Mouse (Mus musculus): ENCODE results near the gene Ppp1r9a.
"Not testable (repeated sequence)": the region's sequence is repeated elsewhere in the genome, so short reads cannot be mapped to it uniquely, and the experiment has no call there.

Ppp1r9a gene

DNA sequence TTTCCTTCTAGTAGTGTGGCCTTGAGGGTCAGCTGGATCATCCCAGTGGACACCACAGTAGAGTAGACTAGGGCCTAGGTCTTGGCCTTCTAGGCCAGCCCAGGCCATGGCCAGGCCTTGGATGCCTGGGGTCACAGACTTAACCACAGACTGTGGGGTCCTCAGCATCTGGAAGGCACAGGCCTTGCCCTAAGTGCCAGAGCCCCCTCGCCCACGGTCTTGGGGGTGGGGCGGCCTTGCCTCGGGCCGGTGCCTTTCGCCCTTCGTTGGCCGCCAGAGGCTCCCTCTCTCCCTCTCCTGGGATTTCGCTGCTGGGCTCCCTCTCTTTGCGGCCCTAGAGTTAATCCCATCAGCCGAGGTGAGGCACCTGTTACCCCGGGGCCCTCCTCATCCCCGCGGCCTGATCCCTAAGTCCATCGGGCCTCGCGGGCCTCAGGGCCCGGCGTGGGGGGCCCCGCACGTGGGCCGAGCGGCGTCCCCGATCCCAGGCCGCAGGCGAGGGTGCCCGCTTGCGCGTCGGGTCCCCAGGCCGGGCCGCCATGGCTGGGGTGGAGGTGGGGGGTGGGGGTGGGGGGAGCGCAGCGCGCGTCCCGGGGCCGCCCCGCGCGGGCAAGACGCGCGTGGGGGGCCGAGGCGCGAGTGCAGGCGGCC is at the start of gene Ppp1r9a:
Gene Ppp1r9a, plus strand, starts transcription at position 244 of the 651 bp plus-strand sequence.
- peak; percentile 64 for DNase-seq (ENCODE audit: low read depth, low spot score)

DNA sequence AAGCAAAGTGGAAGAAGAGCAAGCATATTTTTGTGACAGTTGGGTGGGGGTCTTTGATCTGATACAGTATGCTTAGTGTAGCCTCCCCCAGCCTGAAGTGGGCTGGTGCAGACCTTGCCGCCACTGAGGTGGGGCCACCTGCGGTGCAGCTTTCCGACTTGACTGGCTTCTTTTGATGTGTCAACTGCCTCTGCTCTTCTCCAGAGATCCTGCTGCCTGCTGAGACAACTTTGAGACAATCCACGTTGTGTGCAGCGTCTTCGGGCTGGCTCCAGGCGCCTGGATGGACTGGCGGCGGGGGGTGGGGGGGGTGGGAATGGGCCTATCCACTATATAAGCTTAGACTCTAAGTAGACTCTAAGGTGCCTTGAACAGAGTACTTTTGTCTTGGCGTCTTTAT is 47.5 kb upstream of the Ppp1r9a start:
- DNase-seq (ENCODE audit: low read depth, low spot score) = no peak

DNA sequence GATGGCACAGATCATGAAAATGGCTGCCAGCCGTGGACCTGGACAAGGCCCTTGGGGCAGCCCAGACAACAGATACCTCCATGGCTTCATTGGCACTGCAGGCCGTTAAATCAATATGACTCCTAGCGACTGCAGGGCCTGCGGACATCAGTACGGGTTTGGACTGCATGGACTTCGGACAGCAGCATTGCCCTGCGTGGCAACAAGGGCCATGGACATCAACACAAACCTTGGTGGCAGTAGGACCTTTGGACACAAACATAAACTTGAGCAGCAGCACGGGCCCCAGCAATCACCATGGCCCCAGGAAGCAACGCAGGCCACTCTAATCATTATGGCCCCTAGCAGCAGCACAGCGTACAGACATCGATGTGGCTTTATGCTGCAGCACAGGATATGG is 45.8 kb upstream of the Ppp1r9a start:
- no peak for DNase-seq (ENCODE audit: low read depth, low spot score)

DNA sequence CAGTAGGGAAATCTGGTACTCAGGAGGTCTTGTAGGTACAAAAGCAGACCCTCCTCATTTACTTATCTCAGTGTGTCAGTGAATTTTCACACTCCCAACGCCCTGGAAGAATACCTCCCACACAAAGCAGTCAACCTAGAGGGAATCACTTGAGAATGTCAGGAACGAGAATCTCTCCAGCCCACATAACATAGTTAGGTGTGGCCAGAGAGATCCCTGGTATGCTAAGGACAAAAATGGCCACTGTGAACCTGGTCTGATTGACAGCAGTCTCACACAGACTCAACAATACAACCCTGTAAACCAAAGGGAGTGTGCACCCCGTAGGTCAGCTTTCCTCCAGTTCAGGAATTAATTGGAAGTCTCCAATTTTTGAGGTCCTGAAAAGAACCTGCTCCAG is 18.4 kb upstream of the Ppp1r9a start:
- no peak for DNase-seq (ENCODE audit: low read depth, low spot score)

DNA sequence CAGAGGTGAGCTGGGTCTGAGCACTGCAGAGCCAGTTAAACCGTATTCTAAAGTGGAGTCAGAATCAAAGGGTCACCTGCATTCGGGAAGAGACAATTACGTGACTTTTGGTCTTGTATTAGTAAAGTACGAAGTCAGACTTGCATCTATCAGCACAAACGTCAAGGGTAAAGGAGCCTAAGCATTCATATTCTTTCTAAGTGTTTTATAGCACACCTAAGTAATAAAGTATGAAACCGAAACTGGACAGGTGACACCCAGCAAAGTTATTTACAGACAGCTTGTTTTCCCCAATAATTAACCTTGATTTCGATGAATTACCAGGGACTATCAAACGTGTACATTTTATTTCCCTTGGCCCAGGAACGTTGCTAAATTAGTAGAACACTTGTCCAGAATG is 13.2 kb upstream of the Ppp1r9a start:
- DNase-seq (ENCODE audit: low read depth, low spot score) = no peak

DNA sequence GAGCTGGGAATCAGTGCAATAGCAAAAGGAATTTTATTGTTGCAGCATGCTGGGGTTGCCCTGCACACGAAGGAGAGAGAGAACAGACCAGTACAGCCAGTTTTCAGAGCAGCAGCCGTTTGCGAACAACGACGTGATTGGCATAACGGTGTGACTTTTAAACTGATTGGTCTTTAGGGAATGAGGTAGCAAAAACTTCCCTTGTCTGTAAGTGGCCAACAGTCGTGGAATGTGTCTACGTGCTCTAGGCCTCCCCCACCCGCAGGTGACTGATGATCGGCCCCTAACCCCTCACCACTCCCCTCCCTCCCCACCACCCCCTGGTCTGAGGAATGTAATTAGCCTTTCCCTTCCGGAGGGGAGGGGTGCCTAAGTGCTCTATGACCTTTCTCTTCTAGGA is 10.3 kb upstream of the Ppp1r9a start:
- peak; percentile 61 for DNase-seq (ENCODE audit: low read depth, low spot score)

DNA sequence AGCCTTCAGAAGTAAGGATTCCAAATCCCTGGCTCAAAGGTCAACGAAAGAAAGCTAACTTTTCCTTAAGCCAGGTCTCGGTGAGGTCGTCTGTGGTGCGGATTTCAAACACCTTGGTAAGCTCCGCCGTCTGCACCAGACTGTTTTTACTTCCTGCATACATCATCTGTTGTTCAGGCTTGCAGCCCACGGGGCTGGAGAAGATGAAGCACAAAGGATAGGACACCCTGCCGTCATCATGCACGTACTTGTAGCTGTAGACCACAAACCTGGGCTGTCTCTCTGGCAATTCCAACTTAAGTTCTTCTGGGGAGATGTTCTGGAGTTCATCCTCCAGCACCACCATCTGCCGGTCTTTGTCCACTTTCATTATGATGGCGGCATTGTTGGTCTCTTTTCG is 9.4 kb upstream of the Ppp1r9a start:
- not testable (repeated sequence) for DNase-seq (ENCODE audit: low read depth, low spot score)

DNA sequence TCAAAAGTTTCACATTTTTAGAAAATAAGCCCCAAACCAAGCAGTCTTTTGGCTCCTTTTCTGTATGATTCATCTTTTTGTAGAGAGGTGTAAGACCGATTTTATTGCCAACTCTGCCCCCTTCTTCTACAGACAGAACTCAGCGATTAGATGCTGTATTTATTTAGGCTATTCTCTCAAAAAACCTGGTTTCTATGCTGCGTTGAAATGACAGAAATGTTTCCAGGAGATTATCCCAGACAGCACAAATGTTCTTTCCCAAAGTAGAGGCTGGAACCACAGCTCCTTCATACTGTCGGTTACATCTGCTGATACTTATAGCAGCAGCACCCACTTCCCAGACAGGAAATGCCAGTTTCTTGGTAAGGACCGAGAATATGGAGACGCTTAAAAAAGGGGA is 2.8 kb upstream of the Ppp1r9a start:
- no peak for DNase-seq (ENCODE audit: low read depth, low spot score)

DNA sequence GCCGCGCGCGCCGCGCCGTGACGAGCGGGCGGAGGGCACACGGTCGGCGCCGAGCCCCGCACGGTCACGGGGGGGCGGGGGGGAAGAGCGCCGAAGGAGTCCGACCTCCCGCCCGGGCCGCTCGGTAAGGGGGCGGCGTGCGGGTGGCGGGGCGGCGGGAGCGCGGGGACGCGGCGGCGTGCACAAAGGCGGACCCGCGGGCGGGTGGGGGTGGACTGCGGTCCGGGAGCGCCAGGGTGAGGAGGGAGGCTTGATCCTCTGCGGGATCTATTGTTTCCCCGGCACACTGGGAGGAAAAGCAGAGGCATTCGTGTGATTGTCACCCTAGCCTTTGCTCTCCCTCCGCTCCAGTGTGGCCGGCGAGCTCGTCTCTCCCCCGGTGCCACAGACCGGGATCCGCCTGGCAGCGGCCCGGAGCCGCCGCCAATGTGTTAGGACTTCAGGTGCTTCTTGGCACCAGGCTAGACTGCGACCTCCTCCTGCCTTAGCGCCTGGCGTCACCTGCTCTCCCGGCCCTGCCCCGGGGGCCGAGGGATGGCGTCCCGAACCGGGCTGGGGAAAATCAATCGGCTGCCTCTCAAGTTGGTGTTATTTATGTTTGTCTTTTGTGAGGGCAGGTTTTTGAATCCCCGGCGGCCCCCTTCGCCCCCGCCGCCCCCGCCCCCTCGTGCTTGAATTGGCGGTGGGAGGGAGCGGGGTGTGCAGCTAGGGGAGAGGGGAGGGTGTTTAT is 773 bp downstream of the Ppp1r9a start:
- peak; percentile 76 for DNase-seq (ENCODE audit: low read depth, low spot score)

DNA sequence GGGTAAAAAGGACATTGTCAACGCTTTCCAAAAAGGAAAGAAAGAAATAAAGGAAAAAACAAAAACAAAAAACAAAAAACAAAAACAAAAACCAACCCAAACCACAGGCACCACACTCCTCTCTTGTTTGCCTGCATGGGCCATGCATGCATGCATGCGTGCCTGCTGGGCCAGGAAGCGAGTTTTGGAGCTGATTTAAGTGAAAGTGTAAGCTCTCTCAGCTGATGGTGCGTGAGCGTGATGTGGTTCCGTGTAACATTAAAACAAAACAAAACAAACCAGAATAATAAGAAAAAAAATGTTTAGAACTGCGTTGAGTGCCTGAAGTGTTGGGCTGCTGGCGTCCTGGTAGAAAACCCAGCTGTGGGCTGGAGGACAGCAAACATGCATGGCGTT is 1.3 kb downstream of the Ppp1r9a start:
- DNase-seq (ENCODE audit: low read depth, low spot score) = peak; percentile 33

DNA sequence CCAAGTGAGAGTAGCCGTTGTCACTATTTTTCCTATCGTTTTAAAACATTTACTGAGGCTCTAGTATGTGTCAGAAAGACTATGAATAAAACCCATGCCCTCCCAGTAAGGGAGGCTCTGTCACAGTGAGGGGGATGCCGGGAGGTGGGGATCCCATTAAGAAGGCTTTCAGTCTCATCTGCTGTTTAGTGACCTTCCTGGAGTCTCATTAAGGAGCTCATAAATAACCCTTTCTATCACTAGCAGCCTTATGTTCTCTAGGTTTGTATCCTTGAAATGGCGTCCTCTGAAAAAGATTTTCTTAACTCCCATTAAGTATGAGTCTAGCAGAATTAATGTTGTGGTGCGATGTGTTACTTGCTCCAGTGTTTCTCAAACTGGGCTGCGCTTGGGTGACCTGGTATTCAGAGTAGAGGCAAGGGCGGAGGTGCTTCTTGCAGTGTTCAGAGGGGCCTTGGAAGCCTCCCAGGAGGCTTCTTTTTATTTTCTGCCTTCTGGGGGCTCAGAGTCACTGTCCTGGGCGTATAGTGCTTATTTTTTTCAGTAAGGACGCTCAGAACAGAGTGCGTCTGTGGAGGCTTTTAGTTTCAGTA is 7.4 kb downstream of the Ppp1r9a start:
- peak; percentile 44 for DNase-seq (ENCODE audit: low read depth, low spot score)

DNA sequence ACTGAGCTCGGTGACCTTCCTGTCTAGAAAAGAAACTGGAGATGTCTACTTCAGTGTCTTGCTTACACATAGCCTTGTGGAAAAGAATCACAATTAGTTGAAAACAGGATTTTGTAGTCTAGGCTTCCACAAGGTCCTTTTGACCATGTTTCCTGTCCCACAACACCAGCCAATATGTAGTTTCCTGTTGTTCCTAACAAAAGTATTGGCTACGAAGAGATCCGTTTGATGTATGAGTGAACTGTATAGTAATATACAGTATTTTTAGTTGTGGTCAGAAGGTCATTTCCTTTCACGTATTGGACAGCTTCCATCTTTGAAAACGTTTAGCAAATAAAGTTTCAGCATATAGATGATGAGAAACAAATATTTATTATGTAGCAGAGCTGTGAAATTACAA is 15.8 kb downstream of the Ppp1r9a start:
- no peak for DNase-seq (ENCODE audit: low read depth, low spot score)

DNA sequence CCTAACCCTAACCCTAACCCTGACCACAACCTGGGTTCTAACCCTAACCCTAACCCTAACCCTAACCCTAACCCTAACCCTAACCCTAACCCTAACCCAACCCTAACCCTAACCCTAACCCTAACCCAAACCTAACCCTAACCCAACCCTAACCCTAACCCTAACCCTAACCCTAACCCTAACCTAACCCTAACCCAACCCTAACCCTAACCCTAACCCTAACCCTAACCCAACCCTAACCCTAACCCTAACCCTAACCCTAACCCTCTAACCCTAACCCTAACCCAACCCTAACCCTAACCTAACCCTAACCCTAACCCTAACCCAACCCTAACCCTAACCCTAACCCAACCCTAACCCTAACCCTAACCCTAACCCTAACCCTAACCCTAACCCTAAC is 21.1 kb downstream of the Ppp1r9a start:
- peak; percentile 31 for DNase-seq (ENCODE audit: low read depth, low spot score)

DNA sequence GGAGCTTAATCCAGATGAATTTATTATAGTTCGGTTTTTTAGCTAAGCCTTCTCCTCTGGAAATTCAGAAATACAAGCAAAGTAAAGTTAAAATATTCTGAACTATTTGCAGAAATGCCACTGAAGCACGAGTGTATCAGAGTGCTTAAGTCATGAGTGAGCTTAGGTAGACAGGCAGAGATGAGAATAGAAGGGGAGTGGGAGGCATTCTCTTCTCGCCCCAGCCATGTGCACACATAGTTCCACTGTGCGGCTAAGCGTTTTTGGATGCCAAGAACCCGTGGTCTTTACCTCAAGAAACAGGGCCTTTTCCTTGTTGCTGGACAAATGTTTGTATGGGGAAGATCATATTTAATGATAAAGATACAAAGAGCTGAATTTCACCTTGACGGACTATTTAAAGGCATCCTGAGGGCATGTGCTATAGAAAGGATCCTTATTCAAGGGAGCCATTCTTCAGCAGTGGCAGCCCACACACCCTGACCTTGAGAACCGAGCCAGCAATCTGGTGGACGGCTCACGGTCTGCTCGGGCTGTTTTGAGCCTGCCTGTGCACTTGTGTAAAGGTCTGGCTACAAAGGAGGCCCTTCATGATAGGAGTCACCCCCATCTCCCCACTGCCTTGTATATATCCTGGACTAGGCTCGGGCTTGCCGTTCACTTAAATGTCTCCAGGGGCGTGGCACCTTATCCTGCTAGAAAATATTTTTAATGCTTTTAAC is 23.4 kb downstream of the Ppp1r9a start:
- no peak for DNase-seq (ENCODE audit: low read depth, low spot score)

DNA sequence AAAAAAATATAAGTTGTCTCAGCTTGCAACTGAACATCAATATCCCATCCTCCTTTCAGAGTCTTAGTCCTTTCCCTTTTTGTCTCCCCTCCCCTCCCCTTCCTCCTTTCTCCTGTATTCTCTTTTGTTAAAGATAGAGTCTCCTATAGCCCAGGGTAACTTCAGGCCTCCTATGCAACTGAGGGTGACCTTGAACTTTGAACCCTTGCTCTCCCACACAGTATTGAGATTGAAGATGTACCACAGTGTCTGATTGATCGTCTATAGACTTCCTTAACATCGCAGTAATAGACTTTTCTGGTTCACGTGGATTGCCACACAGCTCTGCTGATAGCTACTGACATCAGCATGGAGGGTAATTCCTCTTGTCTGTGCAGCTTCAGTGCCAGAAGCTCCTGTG is 27.6 kb downstream of the Ppp1r9a start:
- no peak for DNase-seq (ENCODE audit: low read depth, low spot score)

DNA sequence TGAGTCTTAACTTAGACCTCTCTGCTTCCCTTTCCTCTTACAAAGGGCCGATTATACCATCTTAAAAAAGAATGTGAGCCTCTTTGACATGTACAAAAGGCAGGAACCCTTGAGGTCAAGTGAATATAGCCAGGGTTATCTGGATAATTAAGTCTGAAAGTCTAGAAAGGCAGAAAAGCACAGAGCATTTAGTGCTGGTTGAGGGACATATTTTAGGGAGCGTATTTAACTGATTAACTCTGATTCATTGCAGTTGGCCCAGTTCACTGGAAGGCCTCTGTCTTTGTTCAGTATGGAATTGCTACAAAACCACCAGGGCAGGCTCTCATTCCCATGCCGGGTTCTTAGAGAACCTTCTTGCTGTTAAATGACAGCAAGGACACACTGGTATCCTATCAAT is 36.2 kb downstream of the Ppp1r9a start:
- peak; percentile 55 for DNase-seq (ENCODE audit: low read depth, low spot score)

DNA sequence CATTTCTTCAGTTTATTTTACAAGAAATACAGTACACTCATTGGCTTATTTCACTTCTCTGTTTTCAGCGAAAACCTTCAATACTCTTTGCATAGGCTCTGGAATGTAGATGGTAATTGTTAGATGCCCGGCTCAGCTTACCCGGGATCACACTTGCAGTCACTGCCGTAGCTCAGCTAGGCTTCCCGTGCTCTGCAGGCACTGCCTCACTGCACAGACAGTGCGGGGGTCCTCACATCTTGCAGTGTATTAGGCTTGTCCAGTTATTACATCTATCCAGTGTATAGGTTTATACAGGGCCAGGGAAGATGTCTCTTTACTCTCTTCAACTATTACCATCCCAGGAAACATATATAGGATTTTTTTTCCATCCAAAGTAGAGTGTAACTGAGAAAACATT is 37.4 kb downstream of the Ppp1r9a start:
- DNase-seq (ENCODE audit: low read depth, low spot score) = no peak

DNA sequence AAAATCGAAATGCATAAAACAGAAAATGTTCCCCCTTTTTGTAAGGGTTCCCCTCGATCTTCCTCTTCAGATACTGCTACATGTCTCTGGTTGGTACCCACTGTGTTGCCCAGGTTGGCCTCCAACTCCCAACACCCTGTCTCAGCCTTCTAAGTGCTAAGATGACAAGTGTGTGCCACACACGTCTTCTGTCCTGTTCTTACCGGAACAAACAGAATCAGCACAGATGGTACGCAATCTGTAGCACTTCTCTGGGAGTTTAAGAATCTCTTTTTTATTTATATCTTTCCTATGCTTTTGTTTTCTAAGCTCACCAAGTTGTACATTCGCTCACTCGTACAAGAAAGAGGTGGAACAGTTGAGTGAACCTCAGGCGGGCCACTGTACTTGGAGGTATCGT is 37.9 kb downstream of the Ppp1r9a start:
- no peak for DNase-seq (ENCODE audit: low read depth, low spot score)

DNA sequence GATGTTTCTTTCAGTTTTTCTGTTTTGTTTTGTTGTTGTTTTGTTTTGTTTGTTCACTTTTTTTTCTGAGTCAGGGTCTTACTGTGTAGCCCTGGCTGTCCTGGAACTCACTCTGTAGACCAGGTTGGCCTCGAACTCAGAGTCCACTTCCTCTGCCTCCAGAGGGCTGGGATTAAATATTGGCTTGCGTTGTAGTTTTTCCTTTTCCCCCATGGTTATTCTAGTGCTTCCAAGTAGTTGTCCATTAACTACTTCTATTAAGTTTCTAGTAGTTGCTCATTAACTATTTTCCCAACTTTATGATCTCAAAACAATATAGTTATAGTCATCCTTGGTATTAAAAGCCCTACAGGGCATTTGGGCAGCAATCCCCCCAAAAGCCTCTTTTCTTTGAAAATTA is 41.1 kb downstream of the Ppp1r9a start:
- DNase-seq (ENCODE audit: low read depth, low spot score) = no peak

DNA sequence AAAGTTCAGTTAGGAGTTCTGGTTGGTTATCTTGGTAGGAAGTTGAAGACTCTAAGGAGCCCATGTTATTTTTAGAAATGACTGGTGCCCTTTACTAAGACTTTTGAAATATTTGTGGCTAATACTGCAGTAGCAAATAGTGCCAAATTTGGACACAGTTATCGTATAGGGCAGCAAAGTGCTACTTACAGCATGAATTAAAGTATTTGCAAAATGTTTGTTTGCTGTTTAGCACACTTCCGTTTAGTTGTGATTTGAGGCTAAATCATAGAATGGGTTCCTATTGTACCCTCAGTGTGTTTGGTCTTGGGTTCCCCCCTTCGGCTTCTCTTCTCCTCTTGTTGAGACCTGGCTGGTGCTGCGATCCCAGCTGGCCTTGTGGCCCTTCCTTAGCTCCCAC is 45.3 kb downstream of the Ppp1r9a start:
- DNase-seq (ENCODE audit: low read depth, low spot score) = no peak

DNA sequence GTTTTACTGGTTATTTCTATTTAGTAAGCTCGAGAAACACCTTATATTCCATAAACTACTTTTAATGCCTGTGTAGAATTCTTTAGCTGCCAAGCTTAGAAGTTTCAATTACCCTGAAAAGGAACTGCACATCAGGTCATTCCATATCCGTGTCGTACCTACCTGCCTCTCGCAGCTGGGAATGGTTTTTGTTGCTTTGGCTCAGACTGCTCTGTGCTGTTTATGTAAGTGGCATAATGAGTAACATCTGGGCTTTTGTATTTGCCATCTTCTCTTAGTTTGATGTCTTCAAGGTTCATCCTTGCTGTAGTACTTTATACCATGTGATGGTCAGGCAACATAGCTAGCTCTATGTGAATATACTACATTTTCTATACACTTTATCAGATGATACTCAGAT is 47.0 kb downstream of the Ppp1r9a start:
- DNase-seq (ENCODE audit: low read depth, low spot score) = no peak

DNA sequence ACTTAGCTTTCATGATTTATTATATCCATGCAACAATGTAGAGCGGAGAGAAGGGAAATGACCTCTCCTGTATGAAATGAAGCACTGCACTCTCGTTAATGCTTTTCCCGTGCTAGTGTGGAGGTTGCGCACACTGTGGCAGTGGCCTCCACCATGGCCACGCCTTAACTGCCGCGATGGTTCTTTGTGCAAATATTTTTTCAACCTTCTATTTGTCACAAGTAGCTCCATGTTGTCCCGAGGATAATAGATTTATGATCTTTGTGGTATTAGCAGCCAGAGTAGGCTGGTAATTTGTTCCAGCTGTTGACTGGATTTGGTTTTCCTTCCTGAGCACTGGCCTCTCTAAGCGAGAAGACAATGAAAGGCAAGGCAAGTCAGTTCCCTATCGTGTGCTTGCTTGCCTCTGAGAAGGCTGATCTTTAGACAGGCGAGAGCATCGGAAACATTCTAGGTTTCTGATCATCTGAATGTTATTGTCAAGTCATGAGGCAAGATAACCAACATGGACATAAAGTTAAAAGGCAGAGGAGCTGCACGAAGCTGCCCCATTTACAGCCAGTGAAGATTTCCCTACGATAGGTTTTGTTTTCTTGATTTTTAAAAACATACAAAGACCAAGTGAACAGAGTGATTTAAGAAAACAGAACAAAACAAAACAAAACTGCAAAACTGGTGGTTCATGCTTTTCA is 50.5 kb downstream of the Ppp1r9a start:
- DNase-seq (ENCODE audit: low read depth, low spot score) = peak; percentile 78
